Mouse (Mus musculus): ENCODE data around the gene Iba57. TPM values are rescaled to one million over a fixed set of nuclear protein-coding genes. Genes with fewer than 3 reads are reported as not detected.

The Iba57 gene
- polyA plus RNA-seq, 2 experiments from 2014 or later = 1.3 to 1.8 TPM

DNA sequence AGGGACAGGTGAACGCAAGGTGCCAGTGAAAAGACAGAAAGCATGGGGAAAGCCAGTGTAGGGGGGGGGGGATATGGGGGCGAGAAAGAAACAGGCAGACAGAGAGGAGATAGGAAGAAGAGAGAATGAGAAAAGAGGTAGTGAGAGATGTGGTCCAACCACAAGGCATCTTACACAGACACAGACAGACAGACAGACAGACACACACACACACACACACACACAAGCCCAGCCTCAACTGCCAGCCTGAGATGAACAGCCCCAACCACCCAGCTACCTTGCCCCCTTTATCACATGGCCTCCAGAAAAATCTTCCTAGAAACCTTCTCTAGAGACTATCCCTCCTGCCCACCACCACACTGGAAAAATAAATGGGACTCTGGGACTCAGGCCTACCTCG lies 31.5 kb downstream of the Iba57 start:
- ATAC-seq = no peak

GRCm38 (mm10) chr11:59131348-59131919 lies 32.1 kb downstream of the Iba57 start:
- ATAC-seq = no peak

DNA sequence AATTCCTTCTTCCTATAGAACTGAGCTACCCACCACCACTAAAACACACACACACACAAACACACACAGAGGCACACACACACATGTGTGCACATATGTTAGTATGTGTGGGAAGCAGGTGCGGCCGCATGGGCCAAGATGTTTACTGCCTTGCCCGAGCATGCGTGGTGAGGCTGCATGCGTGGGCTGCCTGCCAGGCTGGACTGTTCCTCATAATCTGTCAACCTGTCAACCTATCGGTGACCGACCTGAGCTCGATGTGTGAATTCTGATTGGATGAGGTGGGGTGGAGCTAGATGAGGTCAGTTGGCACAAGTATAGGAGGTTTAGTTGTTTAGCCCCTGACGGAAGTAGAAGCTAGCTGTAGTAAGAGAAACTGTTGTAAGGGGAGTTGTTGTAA lies 32.8 kb downstream of the Iba57 start:
- no peak for ATAC-seq

- no peak for ATAC-seq
Observed at GRCm38 (mm10) chr11:59105945-59106344, 57.6 kb downstream of the Iba57 start.

Other genes with a start within 250 kb of the Iba57 start
- not detected for gene Btnl10, start 245.8 kb downstream of the Iba57 start, polyA plus RNA-seq (2017; shearing (Covaris generic))
- gene Rnf187, start 224.8 kb downstream of the Iba57 start, polyA plus RNA-seq (2017; shearing (Covaris generic)) = 10 to 100 TPM; 11.4 to 17.9 TPM
- 1 to 10 TPM; 1.8 to 4.2 TPM for gene Hist3h2ba, start 214.8 kb downstream of the Iba57 start, polyA plus RNA-seq (2017; shearing (Covaris generic))
- gene Hist3h2a, start 209.1 kb downstream of the Iba57 start, polyA plus RNA-seq (2017; shearing (Covaris generic)) = 1 to 10 TPM; 3.5 to 5.4 TPM
- gene Trim17, start 209.1 kb downstream of the Iba57 start, polyA plus RNA-seq (2017; shearing (Covaris generic)) = under 1 TPM; 0.17 to 0.20 TPM
- gene Trim11, start 185.6 kb downstream of the Iba57 start, polyA plus RNA-seq (2017; shearing (Covaris generic)) = 10 to 100 TPM; 18.5 to 22.2 TPM
- gene Obscn, start 27.3 kb downstream of the Iba57 start, polyA plus RNA-seq (2017; shearing (Covaris generic)) = not detected
- gene Gjc2, start 19.5 kb upstream of the Iba57 start, polyA plus RNA-seq (2017; shearing (Covaris generic)) = not detected
- 10 to 100 TPM; 60.2 to 63.5 TPM for gene Guk1, start 28.5 kb upstream of the Iba57 start, polyA plus RNA-seq (2017; shearing (Covaris generic))
- 10 to 100 TPM; 49.4 to 50.0 TPM for gene Mrpl55, start 38.7 kb upstream of the Iba57 start, polyA plus RNA-seq (2017; shearing (Covaris generic))
- gene 2310033P09Rik, start 44.6 kb upstream of the Iba57 start, polyA plus RNA-seq (2017; shearing (Covaris generic)) = 10 to 100 TPM; 17.5 to 18.7 TPM
- gene Arf1, start 64.5 kb upstream of the Iba57 start, polyA plus RNA-seq (2017; shearing (Covaris generic)) = 100 to 1,000 TPM; 301 to 312 TPM
- under 1 TPM in 1 of 2 experiments, not detected in 1; 0.20 TPM for gene Wnt3a, start 127.0 kb upstream of the Iba57 start, polyA plus RNA-seq (2017; shearing (Covaris generic))
- not detected for gene Wnt9a, start 143.2 kb upstream of the Iba57 start, polyA plus RNA-seq (2017; shearing (Covaris generic))
- gene Prss38, start 211.9 kb upstream of the Iba57 start, polyA plus RNA-seq (2017; shearing (Covaris generic)) = not detected

Data from activated CD4-positive, CD25-positive, alpha-beta regulatory T cell, adult 4 months (primary cell).